Mouse (Mus musculus): Measurements from ENCODE around the gene Xylt1. TPM values are rescaled to one million over a fixed set of nuclear protein-coding genes. Genes with fewer than 3 reads are reported as not detected.

Xylt1 gene
- polyA plus RNA-seq, 1 experiment from 2014 or later = 0.73 TPM

GRCm38 (mm10) chr7:117567653-117568340, 187.0 kb downstream of the Xylt1 start:
- Histone ChIP-seq H3K36me3 (ENCODE audit: control insufficient read depth, insufficient read depth, low read length) (no peaks in the 10 kb centered on the region), H3K27ac (ENCODE audit: low read depth, low read length) (no peak overlapping the region), H3K4me3 (ENCODE audit: low read depth, low read length) (no peak overlapping the region), H3K27me3 (replicated peaks; ENCODE audit: control insufficient read depth, insufficient read depth, low read length) (no peaks in the 10 kb centered on the region), H3K9me3 (ENCODE audit: control insufficient read depth, low read length) (no peaks in the 10 kb centered on the region), H3K4me1 (replicated peaks; ENCODE audit: control insufficient read depth, insufficient read depth, low read length) (no peaks in the 10 kb centered on the region), H3K9ac (ENCODE audit: low read depth, low read length) (no peak overlapping the region), H3K4me2 (no peak overlapping the region)
- ATAC-seq (replicated peaks; ENCODE audit: low FRiP score) (no peak), DNase-seq (ENCODE audit: low spot score) (no peak)
- 76% methylated on average over 11 of the region's 11 CpGs for WGBS

GRCm38 (mm10) chr7:117571131-117571530, 190.4 kb downstream of the Xylt1 start:
- Histone ChIP-seq H3K4me2 (no peak overlapping the region), H3K9ac (ENCODE audit: low read depth, low read length) (no peak overlapping the region), H3K27ac (ENCODE audit: low read depth, low read length) (no peak overlapping the region), H3K9me3 (ENCODE audit: control insufficient read depth, low read length) (no peaks in the 10 kb centered on the region), H3K27me3 (replicated peaks; ENCODE audit: control insufficient read depth, insufficient read depth, low read length) (no peaks in the 10 kb centered on the region), H3K36me3 (ENCODE audit: control insufficient read depth, insufficient read depth, low read length) (no peaks in the 10 kb centered on the region), H3K4me1 (replicated peaks; ENCODE audit: control insufficient read depth, insufficient read depth, low read length) (no peaks in the 10 kb centered on the region), H3K4me3 (ENCODE audit: low read depth, low read length) (no peak overlapping the region)
- ATAC-seq (replicated peaks; ENCODE audit: low FRiP score) (no peak), DNase-seq (ENCODE audit: low spot score) (no peak)
- 76% methylated on average over 2 of the region's 2 CpGs for WGBS

GRCm38 (mm10) chr7:117571713-117572112, 190.9 kb downstream of the Xylt1 start:
- Histone ChIP-seq H3K27me3 (replicated peaks; ENCODE audit: control insufficient read depth, insufficient read depth, low read length) (no peaks in the 10 kb centered on the region), H3K4me3 (ENCODE audit: low read depth, low read length) (no peak overlapping the region), H3K27ac (ENCODE audit: low read depth, low read length) (no peak overlapping the region), H3K4me1 (replicated peaks; ENCODE audit: control insufficient read depth, insufficient read depth, low read length) (no peaks in the 10 kb centered on the region), H3K4me2 (no peak overlapping the region), H3K9me3 (ENCODE audit: control insufficient read depth, low read length) (no peaks in the 10 kb centered on the region), H3K36me3 (ENCODE audit: control insufficient read depth, insufficient read depth, low read length) (no peaks in the 10 kb centered on the region), H3K9ac (ENCODE audit: low read depth, low read length) (no peak overlapping the region)
- WGBS = 80% methylated on average over 5 of the region's 5 CpGs
- ATAC-seq (replicated peaks; ENCODE audit: low FRiP score) (no peak), DNase-seq (ENCODE audit: low spot score) (no peak)

- Histone ChIP-seq H3K4me3 (ENCODE audit: low read depth, low read length) (no peak overlapping the region), H3K36me3 (ENCODE audit: control insufficient read depth, insufficient read depth, low read length) (no peaks in the 10 kb centered on the region), H3K9me3 (ENCODE audit: control insufficient read depth, low read length) (no peaks in the 10 kb centered on the region), H3K4me2 (no peak overlapping the region), H3K27ac (ENCODE audit: low read depth, low read length) (no peak overlapping the region), H3K9ac (ENCODE audit: low read depth, low read length) (no peak overlapping the region), H3K27me3 (replicated peaks; ENCODE audit: control insufficient read depth, insufficient read depth, low read length) (no peaks in the 10 kb centered on the region), H3K4me1 (replicated peaks; ENCODE audit: control insufficient read depth, insufficient read depth, low read length) (no peaks in the 10 kb centered on the region)
- ATAC-seq (replicated peaks; ENCODE audit: low FRiP score) (no peak), DNase-seq (ENCODE audit: low spot score) (no peak)
- WGBS = 80% methylated on average over 6 of the region's 6 CpGs
Observed at GRCm38 (mm10) chr7:117573170-117573569, 192.4 kb downstream of the Xylt1 start.

- Histone ChIP-seq H3K4me1 (replicated peaks; ENCODE audit: control insufficient read depth, insufficient read depth, low read length) (no peaks in the 10 kb centered on the region), H3K9ac (ENCODE audit: low read depth, low read length) (no peak overlapping the region), H3K4me3 (ENCODE audit: low read depth, low read length) (no peak overlapping the region), H3K9me3 (ENCODE audit: control insufficient read depth, low read length) (no peaks in the 10 kb centered on the region), H3K36me3 (ENCODE audit: control insufficient read depth, insufficient read depth, low read length) (no peaks in the 10 kb centered on the region), H3K4me2 (no peak overlapping the region), H3K27ac (ENCODE audit: low read depth, low read length) (no peak overlapping the region), H3K27me3 (replicated peaks; ENCODE audit: control insufficient read depth, insufficient read depth, low read length) (no peaks in the 10 kb centered on the region)
- WGBS = 48% methylated on average over 4 of the region's 4 CpGs
- DNase-seq (ENCODE audit: low spot score) = no peak
- no peak for ATAC-seq (replicated peaks; ENCODE audit: low FRiP score)
Observed at GRCm38 (mm10) chr7:117575417-117575816, 194.6 kb downstream of the Xylt1 start.

GRCm38 (mm10) chr7:117577035-117577434, 196.3 kb downstream of the Xylt1 start:
- Histone ChIP-seq H3K27me3 (replicated peaks; ENCODE audit: control insufficient read depth, insufficient read depth, low read length) (no peaks in the 10 kb centered on the region), H3K4me3 (ENCODE audit: low read depth, low read length) (no peak overlapping the region), H3K4me1 (replicated peaks; ENCODE audit: control insufficient read depth, insufficient read depth, low read length) (no peaks in the 10 kb centered on the region), H3K27ac (ENCODE audit: low read depth, low read length) (no peak overlapping the region), H3K9me3 (ENCODE audit: control insufficient read depth, low read length) (no peaks in the 10 kb centered on the region), H3K9ac (ENCODE audit: low read depth, low read length) (no peak overlapping the region), H3K36me3 (ENCODE audit: control insufficient read depth, insufficient read depth, low read length) (no peaks in the 10 kb centered on the region), H3K4me2 (no peak overlapping the region)
- WGBS = 89% methylated on average over 6 of the region's 6 CpGs
- ATAC-seq (replicated peaks; ENCODE audit: low FRiP score) = no peak
- DNase-seq (ENCODE audit: low spot score) = no peak

GRCm38 (mm10) chr7:117585164-117585563, 204.4 kb downstream of the Xylt1 start:
- H3K9me3 ChIP-seq (ENCODE audit: control insufficient read depth, low read length) = no peaks in the 10 kb centered on the region
- H3K4me1 ChIP-seq (replicated peaks; ENCODE audit: control insufficient read depth, insufficient read depth, low read length) = no peaks in the 10 kb centered on the region
- no peak overlapping the region for H3K4me3 ChIP-seq (ENCODE audit: low read depth, low read length)
- 73% methylated on average over 5 of the region's 5 CpGs for WGBS
- DNase-seq (ENCODE audit: low spot score) = no peak
- H3K36me3 ChIP-seq (ENCODE audit: control insufficient read depth, insufficient read depth, low read length) = no peaks in the 10 kb centered on the region
- H3K27me3 ChIP-seq (replicated peaks; ENCODE audit: control insufficient read depth, insufficient read depth, low read length) = no peaks in the 10 kb centered on the region
- no peak overlapping the region for H3K9ac ChIP-seq (ENCODE audit: low read depth, low read length)
- no peak overlapping the region for H3K27ac ChIP-seq (ENCODE audit: low read depth, low read length)
- no peak overlapping the region for H3K4me2 ChIP-seq
- ATAC-seq (replicated peaks; ENCODE audit: low FRiP score) = no peak

GRCm38 (mm10) chr7:117586811-117587210, 206.0 kb downstream of the Xylt1 start:
- Histone ChIP-seq H3K4me3 (ENCODE audit: low read depth, low read length) (no peak overlapping the region), H3K27me3 (replicated peaks; ENCODE audit: control insufficient read depth, insufficient read depth, low read length) (no peaks in the 10 kb centered on the region), H3K4me1 (replicated peaks; ENCODE audit: control insufficient read depth, insufficient read depth, low read length) (no peaks in the 10 kb centered on the region), H3K27ac (ENCODE audit: low read depth, low read length) (no peak overlapping the region), H3K9ac (ENCODE audit: low read depth, low read length) (no peak overlapping the region), H3K4me2 (no peak overlapping the region), H3K36me3 (ENCODE audit: control insufficient read depth, insufficient read depth, low read length) (no peaks in the 10 kb centered on the region), H3K9me3 (ENCODE audit: control insufficient read depth, low read length) (no peaks in the 10 kb centered on the region)
- ATAC-seq (replicated peaks; ENCODE audit: low FRiP score) (no peak), DNase-seq (ENCODE audit: low spot score) (no peak)

- Histone ChIP-seq H3K9me3 (ENCODE audit: control insufficient read depth, low read length) (no peaks in the 10 kb centered on the region), H3K27me3 (replicated peaks; ENCODE audit: control insufficient read depth, insufficient read depth, low read length) (no peaks in the 10 kb centered on the region), H3K36me3 (ENCODE audit: control insufficient read depth, insufficient read depth, low read length) (no peaks in the 10 kb centered on the region), H3K4me3 (ENCODE audit: low read depth, low read length) (no peak overlapping the region), H3K9ac (ENCODE audit: low read depth, low read length) (no peak overlapping the region), H3K27ac (ENCODE audit: low read depth, low read length) (no peak overlapping the region), H3K4me2 (no peak overlapping the region), H3K4me1 (replicated peaks; ENCODE audit: control insufficient read depth, insufficient read depth, low read length) (no peaks in the 10 kb centered on the region)
- WGBS = 74% methylated on average over 6 of the region's 6 CpGs
- DNase-seq (ENCODE audit: low spot score) (no peak), ATAC-seq (replicated peaks; ENCODE audit: low FRiP score) (no peak)
Observed at GRCm38 (mm10) chr7:117587234-117587929, 206.6 kb downstream of the Xylt1 start.

Data from liver, embryonic 11.5 days (tissue).